Mouse (Mus musculus) stomach, embryonic 14.5 days (tissue): ENCODE results near the gene Rusc2. TPM values are rescaled to one million over a fixed set of nuclear protein-coding genes. Genes with fewer than 3 reads are reported as not detected.

Experiments used
- ATAC-seq: fragments of 200-750 bp; cut with Nextera tagmentation; 2 replicates; pipeline ENCODE4 v1.8.0; 2017; ENCODE audit warnings: low read depth, moderate TSS enrichment; ENCODE audit not compliant: insufficient number of reproducible peaks, insufficient read depth, low FRiP score
- H3K27ac ChIP-seq: fragments of 300-500 bp; sonication (generic); 2 replicates; pipeline ENCODE4 v1.5.1; 2014; ENCODE audit warnings: mild to moderate bottlenecking, low read length, moderate library complexity, mixed read lengths
- H3K27me3 ChIP-seq: fragments of 300-500 bp; sonication (generic); 2 replicates; pipeline ENCODE4 v1.6.1; 2014; ENCODE audit warnings: low read length, control low read depth, mixed read lengths; ENCODE audit not compliant: control insufficient read depth, insufficient read depth
- H3K36me3 ChIP-seq: fragments of 300-500 bp; sonication (generic); 2 replicates; pipeline ENCODE4 v1.6.1; 2014; ENCODE audit warnings: mild to moderate bottlenecking, control low read depth, low read length, moderate library complexity, mixed read lengths; ENCODE audit not compliant: control insufficient read depth, insufficient read depth
- H3K4me1 ChIP-seq: fragments of 300-500 bp; sonication (generic); 2 replicates; pipeline ENCODE4 v1.6.1; 2014; ENCODE audit warnings: low read length, control low read depth, mixed read lengths; ENCODE audit not compliant: control insufficient read depth, insufficient read depth
- H3K4me2 ChIP-seq: fragments of 300-500 bp; sonication (generic); replicated peaks from 2 replicates; pipeline ENCODE4 v1.6.1; 2014; ENCODE audit warnings: low read depth, low read length, control low read depth
- H3K4me3 ChIP-seq: fragments of 300-500 bp; sonication (generic); 2 replicates; pipeline ENCODE4 v1.5.1; 2014; ENCODE audit warnings: low read depth, low read length, control low read depth
- H3K9ac ChIP-seq: fragments of 300-500 bp; sonication (generic); replicated peaks from 2 replicates; pipeline ENCODE4 v1.6.1; 2014; ENCODE audit warnings: low read depth, mild to moderate bottlenecking, control low read depth, low read length, moderate library complexity, mixed read lengths
- H3K9me3 ChIP-seq: fragments of 300-500 bp; sonication (generic); 2 replicates; pipeline ENCODE4 v1.6.1; 2016; ENCODE audit warnings: low read depth, low read length, control low read depth; ENCODE audit not compliant: control insufficient read depth
- WGBS: fragments of 180-500 bp; shearing (Covaris S2); extraction: QIAGEN DNeasy Blood & Tissue Kit; methylation state at CpG from one replicate; pipeline ENCODE4 v1.1.7; 2014; 5-methylcytosine and 5-hydroxymethylcytosine counted together
- polyA plus RNA-seq: library from polyadenylated mRNA; unstranded; fragments of >200 nt; fragmentation: Nextera tagmentation; extraction: Ambion mirVana; gene quantifications from 2 replicates; pipeline ENCODE4 v1.2.1, GENCODE M21; 2014

Gene Rusc2
- polyA plus RNA-seq, 1 experiment from 2014 or later = 12.4 TPM

- H3K27me3 ChIP-seq = no peaks in the 10 kb centered on the region
- H3K27ac ChIP-seq = no peak overlapping the region
- no peaks in the 10 kb centered on the region for H3K36me3 ChIP-seq
- WGBS = 72% methylated on average over 6 of the region's 6 CpGs
- no peaks in the 10 kb centered on the region for H3K4me1 ChIP-seq
- no peak overlapping the region for H3K4me2 ChIP-seq
- no peak overlapping the region for H3K4me3 ChIP-seq
- H3K9ac ChIP-seq = no peak overlapping the region
- no peaks in the 10 kb centered on the region for H3K9me3 ChIP-seq
- no peak for ATAC-seq
Measured at GRCm38 (mm10) chr4:43350038-43350560, 31.7 kb upstream of the Rusc2 start.

- H3K36me3 ChIP-seq = no peaks in the 10 kb centered on the region
- no peak overlapping the region for H3K4me3 ChIP-seq
- H3K4me2 ChIP-seq = no peak overlapping the region
Measured at GRCm38 (mm10) chr4:43353662-43354061, 28.1 kb upstream of the Rusc2 start.

GRCm38 (mm10) chr4:43364914-43365560 lies 16.7 kb upstream of the Rusc2 start:
- 77% methylated on average over 11 of the region's 11 CpGs for WGBS

More at GRCm38 (mm10) chr4:43353662-43354061, 28.1 kb upstream of the Rusc2 start:
- no peaks in the 10 kb centered on the region for H3K4me1 ChIP-seq
- ATAC-seq = no peak
- H3K9me3 ChIP-seq = no peaks in the 10 kb centered on the region
- H3K27ac ChIP-seq = no peak overlapping the region
- WGBS = 85% methylated on average over 6 of the region's 6 CpGs
- no peak overlapping the region for H3K9ac ChIP-seq
- H3K27me3 ChIP-seq = no peaks in the 10 kb centered on the region

GRCm38 (mm10) chr4:43367295-43367694 lies 14.5 kb upstream of the Rusc2 start:
- Histone ChIP-seq H3K4me2 (no peak overlapping the region), H3K4me1 (no peaks in the 10 kb centered on the region), H3K27me3 (no peaks in the 10 kb centered on the region), H3K4me3 (no peak overlapping the region), H3K9ac (no peak overlapping the region), H3K9me3 (no peaks in the 10 kb centered on the region), H3K27ac (no peak overlapping the region), H3K36me3 (no peaks in the 10 kb centered on the region)
- ATAC-seq = no peak
- 65% methylated on average over 5 of the region's 5 CpGs for WGBS

More at GRCm38 (mm10) chr4:43364914-43365560, 16.7 kb upstream of the Rusc2 start:
- Histone ChIP-seq H3K36me3 (no peaks in the 10 kb centered on the region), H3K4me1 (no peaks in the 10 kb centered on the region), H3K9me3 (no peaks in the 10 kb centered on the region), H3K4me2 (no peak overlapping the region), H3K27ac (no peak overlapping the region), H3K27me3 (no peaks in the 10 kb centered on the region), H3K9ac (no peak overlapping the region), H3K4me3 (no peak overlapping the region)
- no peak; the same call in 1 of the 2 replicates for ATAC-seq

- 87% methylated on average over 9 of the region's 9 CpGs for WGBS
- Histone ChIP-seq H3K27me3 (no peaks in the 10 kb centered on the region), H3K4me2 (no peak overlapping the region), H3K4me3 (no peak overlapping the region), H3K27ac (no peak overlapping the region), H3K36me3 (no peaks in the 10 kb centered on the region), H3K4me1 (no peaks in the 10 kb centered on the region), H3K9ac (no peak overlapping the region), H3K9me3 (no peaks in the 10 kb centered on the region)
- no peak for ATAC-seq
Measured at GRCm38 (mm10) chr4:43367787-43368186, 14.0 kb upstream of the Rusc2 start.

- Histone ChIP-seq H3K36me3 (no peaks in the 10 kb centered on the region), H3K4me3 (no peak overlapping the region), H3K9me3 (no peaks in the 10 kb centered on the region), H3K9ac (no peak overlapping the region), H3K4me1 (no peaks in the 10 kb centered on the region), H3K27ac (no peak overlapping the region), H3K27me3 (no peaks in the 10 kb centered on the region), H3K4me2 (no peak overlapping the region)
- ATAC-seq = no peak
- WGBS = 51% methylated on average over 9 of the region's 11 CpGs
Measured at GRCm38 (mm10) chr4:43371406-43371805, 10.4 kb upstream of the Rusc2 start.

GRCm38 (mm10) chr4:43372155-43372554 lies 9.6 kb upstream of the Rusc2 start:
- Histone ChIP-seq H3K27me3 (no peaks in the 10 kb centered on the region), H3K4me2 (no peak overlapping the region), H3K9ac (no peak overlapping the region), H3K36me3 (no peaks in the 10 kb centered on the region), H3K27ac (no peak overlapping the region), H3K4me1 (no peaks in the 10 kb centered on the region), H3K9me3 (no peaks in the 10 kb centered on the region), H3K4me3 (no peak overlapping the region)
- 70% methylated on average over 4 of the region's 4 CpGs for WGBS
- ATAC-seq = no peak

GRCm38 (mm10) chr4:43374266-43374665 lies 7.5 kb upstream of the Rusc2 start:
- H3K4me3 ChIP-seq = no peak overlapping the region
- H3K4me2 ChIP-seq = no peak overlapping the region
- no peak for ATAC-seq
- H3K36me3 ChIP-seq = no peaks in the 10 kb centered on the region
- no peaks in the 10 kb centered on the region for H3K9me3 ChIP-seq
- H3K27ac ChIP-seq = no peak overlapping the region
- no peak overlapping the region for H3K9ac ChIP-seq
- no peaks in the 10 kb centered on the region for H3K4me1 ChIP-seq
- no peaks in the 10 kb centered on the region for H3K27me3 ChIP-seq
- WGBS = 83% methylated on average over 4 of the region's 4 CpGs

- no peak overlapping the region for H3K4me2 ChIP-seq
- peaks cover 4% of the 10 kb centered on the region; the same call in 1 of the 2 replicates for H3K4me1 ChIP-seq
- 88% methylated on average over 6 of the region's 6 CpGs for WGBS
- ATAC-seq = no peak
- H3K9ac ChIP-seq = no peak overlapping the region
- H3K27me3 ChIP-seq = no peaks in the 10 kb centered on the region
- H3K4me3 ChIP-seq = no peak overlapping the region
- no peaks in the 10 kb centered on the region for H3K36me3 ChIP-seq
- H3K27ac ChIP-seq = no peak overlapping the region
- no peaks in the 10 kb centered on the region for H3K9me3 ChIP-seq
Measured at GRCm38 (mm10) chr4:43379601-43380000, 2.2 kb upstream of the Rusc2 start.
